In genomic region chr10:75762413-75762812, GRCm38 (mm10) we compare ENCODE assay signal across 12 mouse cellular contexts. TPM values are rescaled to one million over a fixed set of nuclear protein-coding genes. Genes with fewer than 3 reads are reported as not detected.
DNase-seq lines count a peak whose midpoint lies in the region; ATAC-seq lines count a peak whose summit lies in the region.
"Had no signal": no experiment of that assay in that cellular context is flagged by ENCODE, and none has a peak within 500 bp of the region (broad histone marks: within the 10 kb centered on the region; RNA-seq: fewer than 3 reads in every experiment).

No protein-coding gene starts in this region.

- no peaks in the 10 kb centered on the region for H3K9me3 ChIP-seq in forebrain, embryonic 15.5 days
- 0 out of 2 replicates have a peak, but pooled peaks cover 2% of the 10 kb centered on the region for H3K9me3 ChIP-seq in forebrain, embryonic 14.5 days (replicated peaks; ENCODE audit: control insufficient read depth, low read length)
- no peaks in the 10 kb centered on the region for H3K9me3 ChIP-seq in neural tube, embryonic 12.5 days
- H3K9me3 ChIP-seq in liver, embryonic 16.5 days (replicated peaks; ENCODE audit: control insufficient read depth, low read length) = no peaks in the 10 kb centered on the region
- no peaks in the 10 kb centered on the region for H3K9me3 ChIP-seq in kidney, embryonic 14.5 days (ENCODE audit: control insufficient read depth, low read length)
- H3K9me3 ChIP-seq: heart, embryonic 15.5 days; megakaryocyte, embryonic 14.5 days had no signal

- H3K4me2 ChIP-seq in forebrain, embryonic 15.5 days (replicated peaks) = peak overlapping the region; percentile 20; the same call in 1 of the 2 replicates
- no peak overlapping the region for H3K4me2 ChIP-seq in forebrain, embryonic 14.5 days (ENCODE audit: low read length)
- peak overlapping the region; percentile 85; the same call in 1 of the 2 replicates for H3K4me2 ChIP-seq in neural tube, embryonic 12.5 days (replicated peaks)
- H3K4me2 ChIP-seq in liver, embryonic 16.5 days (ENCODE audit: low read depth, low read length) = peak overlapping the region; percentile 90
- H3K4me2 ChIP-seq in kidney, embryonic 14.5 days (replicated peaks; ENCODE audit: low read depth, low read length) = no peak overlapping the region

- no peaks in the 10 kb centered on the region for H3K27me3 ChIP-seq in forebrain, embryonic 15.5 days
- H3K27me3 ChIP-seq in forebrain, embryonic 14.5 days (replicated peaks; ENCODE audit: control insufficient read depth, insufficient read depth, low read length) = no peaks in the 10 kb centered on the region
- H3K27me3 ChIP-seq in neural tube, embryonic 12.5 days (replicated peaks) = no peaks in the 10 kb centered on the region
- H3K27me3 ChIP-seq in liver, embryonic 16.5 days (ENCODE audit: control insufficient read depth, insufficient read depth, low read depth, low read length) = no peaks in the 10 kb centered on the region
- no peaks in the 10 kb centered on the region for H3K27me3 ChIP-seq in kidney, embryonic 14.5 days (ENCODE audit: control insufficient read depth, insufficient read depth, low read length)
- H3K27me3 ChIP-seq: heart, embryonic 15.5 days; megakaryocyte, embryonic 14.5 days had no signal

- peaks cover 9% of the 10 kb centered on the region for H3K36me3 ChIP-seq in forebrain, embryonic 15.5 days
- H3K36me3 ChIP-seq in forebrain, embryonic 14.5 days (ENCODE audit: control insufficient read depth, insufficient read depth, low read length) = 0 out of 2 replicates have a peak, but pooled peaks cover 5% of the 10 kb centered on the region
- H3K36me3 ChIP-seq in neural tube, embryonic 12.5 days = peaks cover 4% of the 10 kb centered on the region; the same call in 1 of the 2 replicates
- peaks cover 6% of the 10 kb centered on the region for H3K36me3 ChIP-seq in liver, embryonic 16.5 days (ENCODE audit: control insufficient read depth, insufficient read depth)
- peaks cover 8% of the 10 kb centered on the region for H3K36me3 ChIP-seq in kidney, embryonic 14.5 days (ENCODE audit: control insufficient read depth, insufficient read depth, low read length)

- ATAC-seq in forebrain, embryonic 15.5 days (replicated peaks) = no peak
- no peak for ATAC-seq in forebrain, embryonic 14.5 days
- no peak for ATAC-seq in neural tube, embryonic 12.5 days (ENCODE audit: low FRiP score, low read depth)
- peak; percentile 25 for ATAC-seq in liver, embryonic 16.5 days (ENCODE audit: low read depth)
- ATAC-seq in kidney, embryonic 14.5 days (ENCODE audit: low FRiP score, low TSS enrichment) = no peak

- 95% methylated on average over 3 of the region's 3 CpGs for WGBS in forebrain, embryonic 15.5 days
- WGBS in forebrain, embryonic 14.5 days = 89% methylated on average over 3 of the region's 3 CpGs
- 93% methylated on average over 3 of the region's 3 CpGs for WGBS in neural tube, embryonic 12.5 days
- 43% methylated on average over 3 of the region's 3 CpGs for WGBS in liver, embryonic 16.5 days (ENCODE audit: insufficient replicate concordance)
- 96% methylated on average over 3 of the region's 3 CpGs for WGBS in kidney, embryonic 14.5 days

- H3K27ac ChIP-seq in forebrain, embryonic 15.5 days (replicated peaks) = no peak overlapping the region
- no peak overlapping the region for H3K27ac ChIP-seq in forebrain, embryonic 14.5 days (ENCODE audit: low read depth, low read length)
- H3K27ac ChIP-seq in neural tube, embryonic 12.5 days = no peak overlapping the region
- H3K27ac ChIP-seq in liver, embryonic 16.5 days (ENCODE audit: low read length) = peak overlapping the region; percentile 80
- no peak overlapping the region for H3K27ac ChIP-seq in kidney, embryonic 14.5 days (ENCODE audit: low read depth, low read length)
- H3K27ac ChIP-seq: heart, embryonic 15.5 days had no signal

- peaks cover 15% of the 10 kb centered on the region for H3K4me1 ChIP-seq in forebrain, embryonic 15.5 days
- H3K4me1 ChIP-seq in forebrain, embryonic 14.5 days (ENCODE audit: control insufficient read depth, insufficient read depth, low read length) = 0 out of 2 replicates have a peak, but pooled peaks cover 3% of the 10 kb centered on the region
- H3K4me1 ChIP-seq in neural tube, embryonic 12.5 days = peaks cover 16% of the 10 kb centered on the region
- peaks cover 19% of the 10 kb centered on the region for H3K4me1 ChIP-seq in liver, embryonic 16.5 days (ENCODE audit: control insufficient read depth, low read depth, low read length)
- H3K4me1 ChIP-seq in kidney, embryonic 14.5 days (ENCODE audit: control insufficient read depth, insufficient read depth, low read length) = 0 out of 2 replicates have a peak, but pooled peaks cover 8% of the 10 kb centered on the region

- no peak overlapping the region for H3K4me3 ChIP-seq in forebrain, embryonic 15.5 days
- no peak overlapping the region for H3K4me3 ChIP-seq in forebrain, embryonic 14.5 days (ENCODE audit: low read depth, low read length)
- no peak overlapping the region for H3K4me3 ChIP-seq in neural tube, embryonic 12.5 days
- peak overlapping the region; percentile 47 for H3K4me3 ChIP-seq in liver, embryonic 16.5 days (ENCODE audit: low read depth, low read length)
- H3K4me3 ChIP-seq in kidney, embryonic 14.5 days (ENCODE audit: low read length) = no peak overlapping the region

- DNase-seq in forebrain, embryonic 14.5 days (ENCODE audit: low spot score) = no peak
- DNase-seq in neural tube, embryonic 10.5 days (ENCODE audit: extremely low spot score, low spot score) = no peak
- DNase-seq in retina, postnatal 1 day = no peak
- no peak for DNase-seq in urinary bladder, postnatal 4 days (ENCODE audit: low spot score in 2 of 2)
- DNase-seq: kidney, postnatal 25 days had no signal

- H3K9ac ChIP-seq in forebrain, embryonic 15.5 days (replicated peaks) = no peak overlapping the region
- no peak overlapping the region for H3K9ac ChIP-seq in forebrain, embryonic 14.5 days (ENCODE audit: low read length)
- no peak overlapping the region for H3K9ac ChIP-seq in neural tube, embryonic 12.5 days
- H3K9ac ChIP-seq in liver, embryonic 16.5 days (ENCODE audit: low read depth, low read length) = peak overlapping the region; percentile 49
- no peak overlapping the region for H3K9ac ChIP-seq in kidney, embryonic 14.5 days (ENCODE audit: low read depth, low read length)
- H3K9ac ChIP-seq: heart, embryonic 15.5 days had no signal

RNA-seq across cellular contexts. Expression of gene Cabin1, which starts 1.7 kb away (rescaled TPM):
- 36.8 and 38.8 TPM in 2 replicates for polyA plus RNA-seq in forebrain, embryonic 15.5 days (2015; fragmentation: Nextera tagmentation; extraction: Ambion mirVana)
- polyA plus RNA-seq in forebrain, embryonic 14.5 days (2014; fragmentation: Nextera tagmentation; extraction: Ambion mirVana) = 32.0 and 40.5 TPM in 2 replicates
- 37.2 and 42.4 TPM in 2 replicates for polyA plus RNA-seq in neural tube, embryonic 12.5 days (2016; fragmentation: Nextera tagmentation; extraction: Ambion mirVana)
- polyA plus RNA-seq in liver, embryonic 16.5 days (2015; fragmentation: Nextera tagmentation; extraction: Ambion mirVana) = 11.6 and 13.6 TPM in 2 replicates
- 32.3 and 37.7 TPM in 2 replicates for polyA plus RNA-seq in kidney, embryonic 14.5 days (2014; fragmentation: Nextera tagmentation; extraction: Ambion mirVana)

RNA-seq across cellular contexts. Expression of gene Ddt, which starts 10.8 kb away (rescaled TPM):
- 61.1 and 62.2 TPM in 2 replicates for polyA plus RNA-seq in forebrain, embryonic 15.5 days (2015; fragmentation: Nextera tagmentation; extraction: Ambion mirVana)
- polyA plus RNA-seq in forebrain, embryonic 14.5 days (2014; fragmentation: Nextera tagmentation; extraction: Ambion mirVana) = 65.1 and 79.7 TPM in 2 replicates
- polyA plus RNA-seq in neural tube, embryonic 12.5 days (2016; fragmentation: Nextera tagmentation; extraction: Ambion mirVana) = 91.8 and 95.6 TPM in 2 replicates
- 222 and 239 TPM in 2 replicates for polyA plus RNA-seq in liver, embryonic 16.5 days (2015; fragmentation: Nextera tagmentation; extraction: Ambion mirVana)
- polyA plus RNA-seq in kidney, embryonic 14.5 days (2014; fragmentation: Nextera tagmentation; extraction: Ambion mirVana) = 75.7 and 90.4 TPM in 2 replicates

RNA-seq across cellular contexts. Expression of gene Gm20441, which starts 18.3 kb away (rescaled TPM):
- not detected in 2 replicates for polyA plus RNA-seq in forebrain, embryonic 15.5 days (2015; fragmentation: Nextera tagmentation; extraction: Ambion mirVana)
- polyA plus RNA-seq in forebrain, embryonic 14.5 days (2014; fragmentation: Nextera tagmentation; extraction: Ambion mirVana) = 0.34 TPM in 1 of 2 replicates, not detected in the other
- not detected in 2 replicates for polyA plus RNA-seq in neural tube, embryonic 12.5 days (2016; fragmentation: Nextera tagmentation; extraction: Ambion mirVana)
- 0.18 TPM in 1 of 2 replicates, not detected in the other for polyA plus RNA-seq in liver, embryonic 16.5 days (2015; fragmentation: Nextera tagmentation; extraction: Ambion mirVana)
- polyA plus RNA-seq in kidney, embryonic 14.5 days (2014; fragmentation: Nextera tagmentation; extraction: Ambion mirVana) = not detected in 2 replicates
- polyA plus RNA-seq: brain, embryonic 14.5 days; heart, embryonic 15.5 days had no signal

RNA-seq across cellular contexts. Expression of gene Gstt3, which starts 18.8 kb away (rescaled TPM):
- 0.42 and 0.51 TPM in 2 replicates for polyA plus RNA-seq in forebrain, embryonic 15.5 days (2015; fragmentation: Nextera tagmentation; extraction: Ambion mirVana)
- 0.67 and 1.2 TPM in 2 replicates for polyA plus RNA-seq in forebrain, embryonic 14.5 days (2014; fragmentation: Nextera tagmentation; extraction: Ambion mirVana)
- polyA plus RNA-seq in neural tube, embryonic 12.5 days (2016; fragmentation: Nextera tagmentation; extraction: Ambion mirVana) = 1.8 and 2.4 TPM in 2 replicates
- polyA plus RNA-seq in liver, embryonic 16.5 days (2015; fragmentation: Nextera tagmentation; extraction: Ambion mirVana) = 14.1 and 16.3 TPM in 2 replicates
- 29.7 and 43.4 TPM in 2 replicates for polyA plus RNA-seq in kidney, embryonic 14.5 days (2014; fragmentation: Nextera tagmentation; extraction: Ambion mirVana)

RNA-seq across cellular contexts. Expression of gene Gstt1, which starts 36.0 kb away (rescaled TPM):
- polyA plus RNA-seq in forebrain, embryonic 15.5 days (2015; fragmentation: Nextera tagmentation; extraction: Ambion mirVana) = 10.7 and 11.5 TPM in 2 replicates
- polyA plus RNA-seq in forebrain, embryonic 14.5 days (2014; fragmentation: Nextera tagmentation; extraction: Ambion mirVana) = 11.5 and 13.0 TPM in 2 replicates
- polyA plus RNA-seq in neural tube, embryonic 12.5 days (2016; fragmentation: Nextera tagmentation; extraction: Ambion mirVana) = 2.1 and 4.2 TPM in 2 replicates
- polyA plus RNA-seq in liver, embryonic 16.5 days (2015; fragmentation: Nextera tagmentation; extraction: Ambion mirVana) = 181 and 217 TPM in 2 replicates
- 10.6 and 12.1 TPM in 2 replicates for polyA plus RNA-seq in kidney, embryonic 14.5 days (2014; fragmentation: Nextera tagmentation; extraction: Ambion mirVana)

Comparison
In these comparisons a context has a peak if more than half of its experiments do, and no peak if none do; other contexts are left out.
1. H3K4me2 ChIP-seq: peak in forebrain, embryonic 15.5 days (single experiment), neural tube, embryonic 12.5 days (single experiment) and liver, embryonic 16.5 days (single experiment); none in forebrain, embryonic 14.5 days (single experiment) and kidney, embryonic 14.5 days (single experiment).